Mouse (Mus musculus) intestine, embryonic 16.5 days (tissue): ENCODE measurements around the gene Hsd17b14. TPM values are rescaled to one million over a fixed set of nuclear protein-coding genes. Genes with fewer than 3 reads are reported as not detected.
A peak's percentile ranks its signal among the peaks of the same experiment; 100 is the strongest.
"Not testable (repeated sequence)": the region's sequence is repeated elsewhere in the genome, so short reads cannot be mapped to it uniquely, and the experiment has no call there.

Experiments
- ATAC-seq: fragments of 200-750 bp; cut with Nextera tagmentation; 2 replicates; pipeline ENCODE4 v1.8.0; 2017; ENCODE audit warnings: moderate TSS enrichment, moderate library complexity
- H3K27ac ChIP-seq: fragments of 300-500 bp; sonication (generic); 2 replicates; pipeline ENCODE4 v1.5.1; 2014; ENCODE audit warnings: mild to moderate bottlenecking, low read length
- H3K27me3 ChIP-seq: fragments of 300-500 bp; sonication (generic); replicated peaks from 2 replicates; pipeline ENCODE4 v1.6.1; 2014; ENCODE audit warnings: low read length, control low read depth, mixed read lengths; ENCODE audit not compliant: control insufficient read depth, insufficient read depth
- H3K36me3 ChIP-seq: fragments of 300-500 bp; sonication (generic); 2 replicates; pipeline ENCODE4 v1.6.1; 2014; ENCODE audit warnings: low read length, control low read depth; ENCODE audit not compliant: control insufficient read depth, insufficient read depth
- H3K4me1 ChIP-seq: fragments of 300-500 bp; sonication (generic); 2 replicates; pipeline ENCODE4 v1.6.1; 2014; ENCODE audit warnings: low read length, control low read depth, mixed read lengths; ENCODE audit not compliant: control insufficient read depth, insufficient read depth
- H3K4me2 ChIP-seq: fragments of 300-500 bp; sonication (generic); 2 replicates; pipeline ENCODE4 v1.6.1; 2014; ENCODE audit warnings: low read depth, low read length, control low read depth
- H3K4me3 ChIP-seq: fragments of 300-500 bp; sonication (generic); 2 replicates; pipeline ENCODE4 v1.5.1; 2014; ENCODE audit warnings: mild to moderate bottlenecking, low read length
- H3K9ac ChIP-seq: fragments of 300-500 bp; sonication (generic); 2 replicates; pipeline ENCODE4 v1.6.1; 2014; ENCODE audit warnings: low read depth, low read length
- H3K9me3 ChIP-seq: fragments of 300-500 bp; sonication (generic); 2 replicates; pipeline ENCODE4 v1.6.1; 2016; ENCODE audit warnings: low read length, control low read depth; ENCODE audit not compliant: control insufficient read depth
- WGBS: fragments of 180-500 bp; shearing (Covaris S2); extraction: QIAGEN DNeasy Blood & Tissue Kit; methylation state at CpG from one replicate; pipeline ENCODE4 v1.1.7; 2014; 5-methylcytosine and 5-hydroxymethylcytosine counted together
- polyA plus RNA-seq: library from polyadenylated mRNA; unstranded; fragments of >200 nt; fragmentation: Nextera tagmentation; extraction: Ambion mirVana; gene quantifications from 2 replicates; pipeline ENCODE4 v1.2.1, GENCODE M21; 2015

Gene Hsd17b14
- 2.9 and 3.3 TPM in 2 replicates for polyA plus RNA-seq

DNA sequence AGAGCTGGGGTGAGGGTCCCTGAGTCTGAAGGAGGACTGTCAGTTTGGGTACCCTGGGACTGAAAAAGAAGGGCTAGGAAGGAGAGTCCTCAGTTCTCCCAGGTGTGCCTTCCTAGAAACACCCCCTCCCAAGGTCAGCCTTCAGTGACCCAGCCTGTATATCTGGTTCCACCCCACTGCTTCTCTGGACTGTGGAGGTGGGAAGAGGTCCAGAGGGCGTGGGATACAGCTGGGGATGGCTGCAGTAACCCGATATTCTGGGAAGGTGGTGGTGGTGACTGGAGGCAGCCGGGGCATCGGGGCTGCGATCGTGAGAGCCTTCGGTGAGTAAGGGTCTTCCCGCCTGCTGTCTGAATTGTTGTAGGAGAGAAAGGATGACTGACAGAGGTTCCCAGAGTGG is at the start of gene Hsd17b14:
TSS of gene Hsd17b14 (plus strand) at position 150 of the 400 bp plus-strand sequence.
- Histone ChIP-seq H3K9ac (no peak within 1 kb of the TSS), H3K27ac (no peak within 1 kb of the TSS), H3K9me3 (no peaks in the 10 kb centered on the region), H3K36me3 (no peaks in the 10 kb centered on the region), H3K4me2 (no peak within 1 kb of the TSS), H3K27me3 (no peaks in the 10 kb centered on the region), H3K4me3 (no peak within 1 kb of the TSS), H3K4me1 (0 out of 2 replicates have a peak, but pooled peaks cover 4% of the 10 kb centered on the region)
- no peak for ATAC-seq
- WGBS, result 36% methylated on average over 8 of the region's 8 CpGs

GRCm38 (mm10) chr7:45507583-45507982 is 47.1 kb upstream of the Hsd17b14 start:
- H3K27me3 ChIP-seq, result no peaks in the 10 kb centered on the region
- H3K4me3 ChIP-seq, result no peak overlapping the region
- H3K9ac ChIP-seq, result no peak overlapping the region
- ATAC-seq, result peak; percentile 75
- H3K4me1 ChIP-seq, result peaks cover 18% of the 10 kb centered on the region
- H3K27ac ChIP-seq, result peak overlapping the region; percentile 53
- 68% methylated on average over 6 of the region's 6 CpGs for WGBS
- H3K36me3 ChIP-seq, result 0 out of 2 replicates have a peak, but pooled peaks cover 2% of the 10 kb centered on the region
- no peak overlapping the region for H3K4me2 ChIP-seq
- H3K9me3 ChIP-seq, result no peaks in the 10 kb centered on the region

DNA sequence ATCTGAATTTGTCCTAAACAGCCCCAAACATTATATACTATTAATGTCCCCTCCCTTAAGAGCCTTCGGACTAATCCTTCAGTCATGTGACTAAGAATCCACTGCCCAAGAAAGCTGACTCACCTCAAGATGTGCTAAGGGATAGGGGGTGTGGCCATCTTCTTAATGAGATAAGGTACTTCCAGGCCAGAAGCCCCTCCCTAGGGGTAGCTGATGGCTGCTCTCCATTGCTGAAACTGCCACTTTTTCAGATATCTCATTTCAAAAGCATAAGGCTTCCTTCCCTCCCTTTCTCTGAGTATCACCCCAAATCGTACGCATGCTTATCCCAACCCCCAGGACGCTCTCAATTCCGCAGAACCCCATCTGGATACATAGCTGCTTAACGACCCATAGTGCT is 46.1 kb upstream of the Hsd17b14 start:
- Histone ChIP-seq H3K36me3 (0 out of 2 replicates have a peak, but pooled peaks cover 2% of the 10 kb centered on the region), H3K27ac (peak overlapping the region; percentile 96), H3K27me3 (no peaks in the 10 kb centered on the region), H3K4me3 (peak overlapping the region; percentile 87; the same call in 1 of the 2 replicates), H3K9me3 (no peaks in the 10 kb centered on the region), H3K4me2 (peak overlapping the region; percentile 98), H3K4me1 (peaks cover 18% of the 10 kb centered on the region), H3K9ac (peak overlapping the region; percentile 90; the same call in 1 of the 2 replicates)
- ATAC-seq, result peak; percentile 31
- WGBS, result 73% methylated on average over 6 of the region's 6 CpGs

DNA sequence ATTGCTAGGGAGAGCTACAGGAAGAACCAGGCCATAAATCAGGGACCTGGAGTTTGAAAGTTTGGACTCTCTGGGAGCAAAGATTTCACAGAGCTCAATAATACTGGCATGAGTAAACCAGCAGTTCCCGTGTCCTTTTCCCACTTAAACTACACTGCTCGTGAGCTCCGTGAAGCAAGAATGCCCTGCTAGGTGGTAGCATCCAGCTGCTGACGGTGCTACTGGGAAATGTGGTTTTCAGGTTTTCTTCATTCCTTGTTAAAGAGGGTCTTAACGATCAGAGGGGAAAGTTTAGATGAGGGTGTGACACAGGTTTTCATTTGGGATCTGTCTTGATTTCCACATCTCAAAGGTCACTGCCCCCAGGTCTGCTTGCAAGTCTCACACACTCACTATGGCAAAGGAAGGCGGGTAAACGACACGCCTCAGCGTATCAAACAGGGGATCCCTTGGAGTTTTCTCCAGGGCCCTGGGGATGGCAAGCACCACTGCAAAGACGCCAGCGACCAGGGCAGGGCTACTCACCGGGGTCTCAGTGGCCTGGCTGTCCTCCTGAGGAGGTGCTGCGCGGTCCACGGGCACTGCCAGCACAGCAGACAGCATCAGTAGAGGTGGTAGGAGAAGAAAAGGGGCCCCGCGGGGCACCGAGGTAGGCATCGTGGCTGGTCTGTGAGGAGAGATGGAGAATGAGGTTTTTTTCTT is 45.4 kb upstream of the Hsd17b14 start:
- Histone ChIP-seq H3K4me3 (peak overlapping the region; percentile 87), H3K9me3 (no peaks in the 10 kb centered on the region), H3K9ac (peak overlapping the region; percentile 90), H3K27ac (peak overlapping the region; percentile 96), H3K36me3 (0 out of 2 replicates have a peak, but pooled peaks cover 2% of the 10 kb centered on the region), H3K4me1 (peaks cover 18% of the 10 kb centered on the region), H3K27me3 (no peaks in the 10 kb centered on the region), H3K4me2 (peak overlapping the region; percentile 98)
- 20% methylated on average over 19 of the region's 19 CpGs for WGBS
- ATAC-seq, result peak; percentile 44

- Histone ChIP-seq H3K27ac (peak within 1 kb of the TSS; percentile 96), H3K4me3 (peak within 1 kb of the TSS; percentile 87), H3K27me3 (no peaks in the 10 kb centered on the region), H3K36me3 (0 out of 2 replicates have a peak, but pooled peaks cover 2% of the 10 kb centered on the region), H3K9ac (peak within 1 kb of the TSS; percentile 90), H3K9me3 (no peaks in the 10 kb centered on the region), H3K4me1 (peaks cover 23% of the 10 kb centered on the region), H3K4me2 (peak within 1 kb of the TSS; percentile 98)
- WGBS, result under 1% methylated on average over 44 of the region's 44 CpGs
- ATAC-seq, result peak; percentile 82
Observed at GRCm38 (mm10) chr7:45509912-45510787, 44.5 kb upstream of the Hsd17b14 start, which contains the start of gene Nucb1. Nucb1 (minus strand) TSS chr7:45510406.

GRCm38 (mm10) chr7:45514411-45514810 is 40.3 kb upstream of the Hsd17b14 start:
- Histone ChIP-seq H3K27ac (no peak overlapping the region), H3K9ac (no peak overlapping the region)

GRCm38 (mm10) chr7:45515436-45515835 is 39.3 kb upstream of the Hsd17b14 start:
- peak; percentile 13; the same call in 1 of the 2 replicates for ATAC-seq
- Histone ChIP-seq H3K4me2 (0 out of 2 replicates have a peak overlapping the region, but pooled peaks have one; percentile 6), H3K4me3 (no peak overlapping the region), H3K27me3 (no peaks in the 10 kb centered on the region), H3K27ac (peak overlapping the region; percentile 65), H3K4me1 (peaks cover 13% of the 10 kb centered on the region), H3K36me3 (no peaks in the 10 kb centered on the region), H3K9ac (peak overlapping the region; percentile 39; the same call in 1 of the 2 replicates), H3K9me3 (no peaks in the 10 kb centered on the region)
- 29% methylated on average over 16 of the region's 16 CpGs for WGBS

More at GRCm38 (mm10) chr7:45514411-45514810, 40.3 kb upstream of the Hsd17b14 start:
- Histone ChIP-seq H3K9me3 (no peaks in the 10 kb centered on the region), H3K4me3 (no peak overlapping the region), H3K36me3 (no peaks in the 10 kb centered on the region), H3K27me3 (no peaks in the 10 kb centered on the region), H3K4me2 (no peak overlapping the region), H3K4me1 (peaks cover 15% of the 10 kb centered on the region)
- ATAC-seq, result no peak
- WGBS, result 82% methylated on average over 7 of the region's 7 CpGs

GRCm38 (mm10) chr7:45516846-45517245 is 37.8 kb upstream of the Hsd17b14 start:
- not testable (repeated sequence) for H3K36me3 ChIP-seq, H3K9me3 ChIP-seq, H3K27me3 ChIP-seq, H3K9ac ChIP-seq, ATAC-seq, H3K4me3 ChIP-seq, H3K4me2 ChIP-seq, H3K27ac ChIP-seq
- WGBS, result 70% methylated on average over 5 of the region's 5 CpGs
- H3K4me1 ChIP-seq, result peaks cover 13% of the 10 kb centered on the region

GRCm38 (mm10) chr7:45518618-45519017 is 36.1 kb upstream of the Hsd17b14 start:
- Histone ChIP-seq H3K27me3 (no peaks in the 10 kb centered on the region), H3K4me3 (no peak overlapping the region), H3K9ac (no peak overlapping the region), H3K27ac (no peak overlapping the region), H3K36me3 (no peaks in the 10 kb centered on the region), H3K9me3 (no peaks in the 10 kb centered on the region), H3K4me2 (no peak overlapping the region), H3K4me1 (peaks cover 18% of the 10 kb centered on the region)
- no peak for ATAC-seq
- 92% methylated on average over 16 of the region's 16 CpGs for WGBS
